Mouse (Mus musculus): ENCODE measurements around the gene Vmn1r200.
"Not testable (repeated sequence)": the region's sequence is repeated elsewhere in the genome, so short reads cannot be mapped to it uniquely, and the experiment has no call there.

The Vmn1r200 gene

DNA sequence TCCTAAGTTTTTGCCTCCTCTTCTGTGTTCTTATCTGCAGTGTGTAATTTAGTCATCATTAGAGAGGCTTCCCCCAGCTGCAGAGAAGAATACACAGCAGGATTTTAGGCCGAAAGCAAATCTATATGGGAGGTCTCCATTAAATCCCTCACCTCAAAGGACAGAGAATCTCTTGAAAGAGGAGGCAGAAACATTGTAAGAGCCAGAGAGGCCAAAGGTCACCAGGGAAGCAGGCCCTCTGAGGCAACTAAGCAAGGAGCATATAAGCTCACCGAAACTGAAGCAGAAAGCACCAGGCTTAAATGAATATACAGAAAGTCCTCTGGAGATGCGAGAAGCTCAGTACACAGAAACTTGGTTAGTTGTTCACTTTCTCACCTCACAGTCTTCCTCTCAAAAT lies at the start of gene Vmn1r200:
Gene Vmn1r200, plus strand, starts transcription at position 301 of the 400 bp plus-strand sequence.
- DNase-seq (ENCODE audit: low read depth) = no peak

DNA sequence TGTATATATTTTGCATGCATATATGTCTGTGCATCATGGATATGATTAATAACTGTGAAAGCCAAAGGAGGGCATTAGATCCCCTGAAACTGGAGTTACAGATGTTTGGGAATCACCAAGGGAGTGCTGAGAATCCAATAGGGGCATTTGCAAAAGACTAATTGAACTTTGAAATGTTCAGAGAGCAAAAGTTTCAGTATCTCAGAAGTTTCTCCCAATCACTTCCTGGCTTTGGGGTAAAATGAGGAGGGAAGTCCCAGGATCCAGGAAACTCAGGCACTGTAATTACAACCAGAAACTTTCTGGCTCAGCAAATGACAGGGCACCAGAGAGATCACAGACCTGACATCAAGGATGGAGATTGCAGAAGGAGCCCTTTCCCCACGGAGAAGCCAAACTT lies 40.1 kb upstream of the Vmn1r200 start, which contains the start of gene Vmn1r198:
Gene Vmn1r198, plus strand, starts transcription at position 301 of the 400 bp plus-strand sequence.
- DNase-seq (ENCODE audit: low read depth) = no peak

DNA sequence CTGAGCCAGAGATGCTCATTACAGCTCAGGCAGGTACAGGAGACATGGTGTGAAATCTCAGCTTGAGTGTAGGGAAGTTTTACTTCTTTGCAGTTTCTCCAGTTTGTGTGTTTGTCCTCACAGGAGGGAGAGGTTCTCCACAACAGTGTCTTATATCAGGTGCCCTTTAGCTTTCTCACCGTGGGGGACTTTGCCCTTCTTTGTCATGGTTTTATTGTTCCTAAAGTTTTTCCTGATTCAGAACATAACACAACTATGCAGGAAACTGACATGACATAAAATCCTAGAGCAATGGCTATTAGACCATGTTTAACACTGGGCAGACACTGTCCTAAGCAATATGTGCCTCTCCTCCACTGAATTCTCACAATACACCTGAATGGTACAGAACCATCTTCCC lies 39.4 kb upstream of the Vmn1r200 start:
- DNase-seq (ENCODE audit: low read depth) = no peak

DNA sequence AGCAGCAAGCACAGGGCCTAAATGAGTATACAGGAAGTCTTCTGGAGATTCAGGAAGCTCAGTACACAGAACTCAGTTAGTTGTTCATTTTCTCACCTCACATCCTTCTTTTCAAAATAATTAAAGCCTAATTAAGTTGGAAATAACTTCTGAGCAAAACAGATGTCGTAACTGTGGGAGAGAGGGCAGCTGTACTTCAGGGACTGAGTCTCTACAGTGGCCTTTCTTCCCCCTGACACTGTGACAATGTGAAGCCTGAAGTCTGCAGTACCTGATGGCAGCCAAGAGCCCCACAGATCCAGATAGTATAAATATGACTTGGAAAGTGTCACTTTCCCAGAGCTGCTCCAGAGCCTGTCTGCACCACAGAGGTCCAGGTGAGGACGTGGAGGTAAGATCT lies 10.7 kb upstream of the Vmn1r200 start, which contains the start of gene Vmn1r199:
Gene Vmn1r199, plus strand, starts transcription at position 301 of the 400 bp plus-strand sequence.
- no peak for DNase-seq (ENCODE audit: low read depth)

DNA sequence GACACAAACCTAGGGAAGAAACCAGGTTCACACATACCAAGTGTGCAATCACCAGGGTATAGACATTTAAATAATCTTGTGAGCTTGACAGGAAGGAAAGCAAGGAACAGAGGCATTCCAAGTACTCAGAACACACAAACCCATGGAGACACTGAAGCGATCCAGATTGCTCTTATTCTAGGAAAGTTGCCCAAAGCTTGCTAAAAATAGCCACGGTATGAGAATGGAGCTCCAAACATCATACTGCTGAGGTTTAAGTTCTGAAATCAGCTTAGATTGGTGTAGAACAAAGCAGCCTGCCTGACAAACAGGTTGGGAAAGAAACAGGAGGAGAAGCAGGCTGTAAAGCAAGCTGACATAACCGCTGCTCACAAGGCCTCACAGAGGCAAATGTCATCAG lies 9.0 kb upstream of the Vmn1r200 start:
- DNase-seq (ENCODE audit: low read depth) = not testable (repeated sequence)

DNA sequence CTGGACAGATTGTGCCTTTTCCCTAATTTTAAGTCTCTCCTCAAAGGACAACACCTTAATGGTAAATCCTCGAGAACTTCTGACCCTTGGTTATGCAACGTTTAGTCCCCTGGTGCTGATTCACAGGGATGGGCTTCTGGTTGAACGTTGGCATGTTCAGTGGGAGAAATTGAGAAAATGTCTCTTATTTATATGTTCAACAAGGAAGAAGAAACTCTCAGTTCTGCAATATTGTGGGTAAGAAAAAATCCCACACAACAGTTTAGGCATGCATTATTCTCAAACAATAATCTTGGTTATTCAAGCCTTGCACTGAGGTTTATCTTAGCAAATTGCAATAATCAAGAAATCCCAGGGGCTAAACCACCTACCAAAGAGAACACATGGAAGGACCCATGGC lies 6.8 kb upstream of the Vmn1r200 start:
- DNase-seq (ENCODE audit: low read depth) = no peak

GRCm38 (mm10) chr13:22387050-22387449 lies 3.1 kb upstream of the Vmn1r200 start:
- no peak for DNase-seq (ENCODE audit: low read depth)

- DNase-seq (ENCODE audit: low read depth) = no peak
These were observed 12.8 kb downstream of the Vmn1r200 start for GRCm38 (mm10) chr13:22402978-22403377.
